Mouse (Mus musculus) intestine, embryonic 14.5 days (tissue): Measurements from ENCODE around the gene Hdac9. TPM values are rescaled to one million over a fixed set of nuclear protein-coding genes. Genes with fewer than 3 reads are reported as not detected.

Experiments used
- ATAC-seq: fragments of 200-750 bp; cut with Nextera tagmentation; replicated peaks from 2 replicates; pipeline ENCODE4 v1.8.0; 2017; ENCODE audit warnings: low read depth, moderate number of reproducible peaks, moderate TSS enrichment, moderate library complexity; ENCODE audit not compliant: low FRiP score, low TSS enrichment
- DNase-seq: peaks from one replicate; pipeline ENCODE4 v3.0.0-alpha.2; 2018; ENCODE audit warnings: low spot score
- H3K27ac ChIP-seq: fragments of 300-500 bp; sonication (generic); 2 replicates; pipeline ENCODE4 v1.5.1; 2014; ENCODE audit warnings: low read depth, mild to moderate bottlenecking, control low read depth
- H3K27me3 ChIP-seq: fragments of 300-500 bp; sonication (generic); replicated peaks from 2 replicates; pipeline ENCODE4 v1.6.1; 2014; ENCODE audit warnings: low read length, control low read depth; ENCODE audit not compliant: control insufficient read depth, insufficient read depth
- H3K36me3 ChIP-seq: fragments of 300-500 bp; sonication (generic); 2 replicates; pipeline ENCODE4 v1.6.1; 2014; ENCODE audit warnings: low read length, control low read depth; ENCODE audit not compliant: control insufficient read depth, insufficient read depth
- H3K4me1 ChIP-seq: fragments of 300-500 bp; sonication (generic); replicated peaks from 2 replicates; pipeline ENCODE4 v1.6.1; 2014; ENCODE audit warnings: low read length, control low read depth, mixed read lengths; ENCODE audit not compliant: control insufficient read depth, insufficient read depth
- H3K4me2 ChIP-seq: fragments of 300-500 bp; sonication (generic); 2 replicates; pipeline ENCODE4 v1.6.1; 2014; ENCODE audit warnings: low read length
- H3K4me3 ChIP-seq: fragments of 300-500 bp; sonication (generic); 2 replicates; pipeline ENCODE4 v1.5.1; 2014; ENCODE audit warnings: low read depth, low read length, control low read depth, mixed read lengths
- H3K9ac ChIP-seq: fragments of 300-500 bp; sonication (generic); 2 replicates; pipeline ENCODE4 v1.6.1; 2014; ENCODE audit warnings: mild to moderate bottlenecking, low read length
- H3K9me3 ChIP-seq: fragments of 300-500 bp; sonication (generic); 2 replicates; pipeline ENCODE4 v1.6.1; 2016; ENCODE audit warnings: low read length, control low read depth; ENCODE audit not compliant: control insufficient read depth
- WGBS: fragments of 180-500 bp; shearing (Covaris S2); extraction: QIAGEN DNeasy Blood & Tissue Kit; methylation state at CpG from one replicate; pipeline ENCODE4 v1.1.7; 2014; 5-methylcytosine and 5-hydroxymethylcytosine counted together
- polyA plus RNA-seq: library from polyadenylated mRNA; unstranded; fragments of >200 nt; fragmentation: Nextera tagmentation; extraction: Ambion mirVana; gene quantifications from 2 replicates; pipeline ENCODE4 v1.2.1, GENCODE M21; 2014

The Hdac9 gene
- polyA plus RNA-seq, 1 experiment from 2014 or later: 4.7 TPM

DNA sequence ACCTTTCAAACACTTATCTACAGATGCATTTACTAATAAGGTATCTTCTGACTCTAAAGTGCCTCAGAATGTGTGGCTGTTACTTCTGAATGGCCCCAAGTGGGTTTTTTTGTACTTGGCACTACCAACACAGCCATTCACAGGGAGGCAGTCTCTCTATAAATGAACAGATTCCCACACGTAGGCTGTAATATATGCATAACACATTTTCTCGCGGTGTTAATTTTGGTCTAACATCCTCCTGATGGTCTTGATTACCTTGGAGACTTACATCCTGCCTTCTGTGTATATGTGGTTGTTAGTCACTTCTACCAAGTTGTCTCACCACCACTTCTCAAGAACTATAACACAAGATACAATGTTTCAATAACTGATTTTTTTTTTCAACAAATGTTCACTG lies 419.2 kb downstream of the Hdac9 start:
- Histone ChIP-seq H3K27me3 (no peaks in the 10 kb centered on the region), H3K36me3 (no peaks in the 10 kb centered on the region), H3K9ac (no peak overlapping the region), H3K4me1 (peaks cover 4% of the 10 kb centered on the region; the same call in 1 of the 2 replicates), H3K27ac (no peak overlapping the region), H3K4me3 (no peak overlapping the region), H3K4me2 (no peak overlapping the region), H3K9me3 (no peaks in the 10 kb centered on the region)
- DNase-seq: no peak
- 93% methylated on average over 3 of the region's 3 CpGs for WGBS
- ATAC-seq: no peak

DNA sequence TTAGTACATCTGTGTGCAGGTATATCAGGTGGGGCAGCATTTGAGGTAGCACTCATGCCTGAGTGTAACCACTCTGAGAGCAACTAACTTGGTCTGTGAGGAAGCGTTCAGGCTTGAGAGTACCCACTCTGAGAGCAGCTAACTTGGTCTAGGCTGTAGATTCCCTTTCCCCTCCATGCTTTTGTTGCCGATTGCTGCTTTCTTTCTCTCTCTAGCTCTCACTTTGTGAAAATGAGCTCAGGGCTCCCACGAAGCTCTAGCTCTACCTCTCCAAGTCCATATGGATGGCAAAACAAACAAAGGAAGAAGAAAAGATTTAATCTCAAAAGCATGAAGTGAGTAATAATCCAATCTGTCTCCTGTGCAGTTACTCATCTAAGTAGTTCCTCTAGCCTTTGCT lies 421.0 kb downstream of the Hdac9 start:
- ATAC-seq: no peak
- H3K4me3 ChIP-seq: peak overlapping the region; percentile 3; the same call in 1 of the 2 replicates
- no peak overlapping the region for H3K9ac ChIP-seq
- no peak overlapping the region for H3K27ac ChIP-seq
- 47% methylated on average over 3 of the region's 3 CpGs for WGBS
- H3K4me2 ChIP-seq: peak overlapping the region; percentile 7; the same call in 1 of the 2 replicates
- DNase-seq: no peak
- H3K36me3 ChIP-seq: no peaks in the 10 kb centered on the region
- no peaks in the 10 kb centered on the region for H3K27me3 ChIP-seq
- peaks cover 4% of the 10 kb centered on the region; the same call in 1 of the 2 replicates for H3K4me1 ChIP-seq
- H3K9me3 ChIP-seq: no peaks in the 10 kb centered on the region

DNA sequence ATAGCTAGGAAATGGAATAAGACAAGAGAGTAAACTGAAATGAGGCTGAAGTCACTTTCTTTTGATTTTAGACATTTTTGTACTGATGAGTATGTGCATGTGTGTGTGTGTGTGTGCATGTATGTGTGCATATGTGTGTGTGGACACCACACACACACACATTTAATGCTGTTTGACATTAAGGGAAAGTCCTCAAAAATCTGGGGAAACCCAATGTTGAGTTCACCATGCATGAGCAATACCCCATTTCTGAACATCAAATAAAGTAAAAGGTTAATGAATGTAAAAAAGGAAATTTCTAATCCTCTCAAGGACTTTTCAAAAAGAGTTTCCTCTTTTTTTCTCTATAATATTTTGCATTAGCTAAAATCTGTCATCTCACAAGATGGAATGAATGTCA lies 427.3 kb downstream of the Hdac9 start:
- Histone ChIP-seq H3K4me2 (no peak overlapping the region), H3K4me3 (no peak overlapping the region), H3K9ac (no peak overlapping the region), H3K9me3 (no peaks in the 10 kb centered on the region), H3K36me3 (no peaks in the 10 kb centered on the region), H3K27ac (no peak overlapping the region), H3K4me1 (no peaks in the 10 kb centered on the region), H3K27me3 (no peaks in the 10 kb centered on the region)
- DNase-seq (no peak), ATAC-seq (no peak)

DNA sequence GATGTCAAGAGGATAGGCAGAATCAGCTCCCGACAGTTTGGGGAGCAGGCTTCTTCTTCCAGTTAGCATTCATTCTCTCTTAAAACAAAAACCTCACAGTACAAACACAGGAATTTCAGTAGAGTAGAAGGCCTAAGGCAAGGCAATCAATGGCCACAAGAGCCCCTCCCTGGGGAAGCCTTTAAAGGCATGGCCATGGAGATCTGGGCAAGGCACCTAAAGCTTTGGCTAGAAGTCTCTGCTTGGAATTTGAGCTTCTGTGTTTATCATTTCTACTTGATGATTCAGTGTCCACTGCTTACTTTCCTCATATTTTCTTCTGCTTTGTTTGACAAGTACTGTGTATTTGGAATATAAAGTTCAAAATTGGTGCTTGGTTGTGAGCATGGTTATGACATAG lies 429.2 kb downstream of the Hdac9 start:
- Histone ChIP-seq H3K36me3 (no peaks in the 10 kb centered on the region), H3K9ac (no peak overlapping the region), H3K9me3 (no peaks in the 10 kb centered on the region), H3K4me2 (no peak overlapping the region), H3K27me3 (no peaks in the 10 kb centered on the region), H3K4me3 (no peak overlapping the region), H3K4me1 (no peaks in the 10 kb centered on the region), H3K27ac (no peak overlapping the region)
- WGBS: 68% methylated on average over 1 of the region's 1 CpGs
- no peak for DNase-seq
- ATAC-seq: no peak

DNA sequence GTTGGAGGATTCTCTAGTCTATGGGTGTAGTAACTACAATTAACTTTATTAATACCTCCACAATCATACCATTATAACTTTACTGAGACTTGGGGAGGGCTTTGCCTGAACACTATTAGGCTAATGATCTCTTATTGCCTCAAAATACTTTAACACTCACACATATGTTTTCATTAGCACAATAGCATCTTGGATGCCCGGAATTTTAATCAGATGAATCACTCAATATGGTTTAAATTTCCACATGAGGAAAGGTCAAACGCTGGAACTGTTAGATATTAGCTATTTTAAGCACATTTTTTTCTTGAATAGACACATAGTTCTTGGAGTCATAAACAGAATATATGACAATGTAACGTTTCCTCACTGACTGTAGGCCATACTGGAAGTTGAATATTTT lies 429.9 kb downstream of the Hdac9 start:
- 66% methylated on average over 3 of the region's 3 CpGs for WGBS
- Histone ChIP-seq H3K36me3 (no peaks in the 10 kb centered on the region), H3K4me2 (no peak overlapping the region), H3K9ac (no peak overlapping the region), H3K27ac (no peak overlapping the region), H3K27me3 (no peaks in the 10 kb centered on the region), H3K4me1 (no peaks in the 10 kb centered on the region), H3K4me3 (no peak overlapping the region), H3K9me3 (no peaks in the 10 kb centered on the region)
- no peak for DNase-seq
- no peak for ATAC-seq

DNA sequence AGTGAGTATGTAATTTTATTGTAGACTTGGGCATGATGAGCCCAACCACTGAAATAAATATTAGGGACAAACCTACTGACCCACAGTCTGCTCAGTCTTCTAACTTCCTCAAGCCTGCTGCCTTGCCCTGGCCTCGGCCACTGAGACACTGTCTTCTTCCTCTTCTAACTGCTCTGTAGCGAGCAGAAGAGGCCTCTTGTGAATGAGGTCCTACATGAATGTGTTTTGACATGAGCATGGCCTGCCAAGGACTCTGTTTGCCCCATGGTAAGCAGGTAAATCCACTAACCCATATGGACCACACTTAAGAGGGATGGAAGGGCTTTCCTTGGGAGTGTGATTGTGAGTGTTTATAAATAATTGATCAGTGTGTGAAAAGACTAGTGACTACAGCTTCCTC lies 430.9 kb downstream of the Hdac9 start:
- Histone ChIP-seq H3K27me3 (no peaks in the 10 kb centered on the region), H3K27ac (no peak overlapping the region), H3K4me2 (no peak overlapping the region), H3K9me3 (no peaks in the 10 kb centered on the region), H3K9ac (no peak overlapping the region), H3K4me3 (no peak overlapping the region), H3K36me3 (no peaks in the 10 kb centered on the region), H3K4me1 (no peaks in the 10 kb centered on the region)
- ATAC-seq: no peak
- 77% methylated on average over 2 of the region's 2 CpGs for WGBS
- DNase-seq: no peak

DNA sequence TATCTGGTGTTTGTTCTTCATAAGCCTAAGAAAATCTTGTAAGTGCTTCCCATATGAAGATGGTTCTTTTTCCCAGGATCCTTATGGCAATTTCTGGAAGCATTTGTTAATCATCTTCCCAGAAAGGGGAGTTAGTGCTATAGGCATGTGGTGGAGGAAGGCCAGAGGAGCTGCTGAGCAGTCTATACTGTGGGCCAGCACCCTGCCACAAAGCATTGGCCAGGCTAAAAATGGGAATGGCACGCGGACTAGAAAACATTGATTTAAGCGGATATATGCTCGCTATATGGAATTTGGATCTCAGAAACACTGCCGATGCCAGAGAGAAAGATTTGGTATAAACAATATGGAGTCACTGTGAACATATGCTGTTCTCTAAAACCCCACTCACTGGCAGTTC lies 435.2 kb downstream of the Hdac9 start:
- Histone ChIP-seq H3K9me3 (no peaks in the 10 kb centered on the region), H3K4me2 (no peak overlapping the region), H3K36me3 (no peaks in the 10 kb centered on the region), H3K9ac (no peak overlapping the region), H3K4me3 (no peak overlapping the region), H3K27ac (no peak overlapping the region), H3K4me1 (no peaks in the 10 kb centered on the region), H3K27me3 (no peaks in the 10 kb centered on the region)
- WGBS: 90% methylated on average over 5 of the region's 5 CpGs
- no peak for DNase-seq
- ATAC-seq: no peak

DNA sequence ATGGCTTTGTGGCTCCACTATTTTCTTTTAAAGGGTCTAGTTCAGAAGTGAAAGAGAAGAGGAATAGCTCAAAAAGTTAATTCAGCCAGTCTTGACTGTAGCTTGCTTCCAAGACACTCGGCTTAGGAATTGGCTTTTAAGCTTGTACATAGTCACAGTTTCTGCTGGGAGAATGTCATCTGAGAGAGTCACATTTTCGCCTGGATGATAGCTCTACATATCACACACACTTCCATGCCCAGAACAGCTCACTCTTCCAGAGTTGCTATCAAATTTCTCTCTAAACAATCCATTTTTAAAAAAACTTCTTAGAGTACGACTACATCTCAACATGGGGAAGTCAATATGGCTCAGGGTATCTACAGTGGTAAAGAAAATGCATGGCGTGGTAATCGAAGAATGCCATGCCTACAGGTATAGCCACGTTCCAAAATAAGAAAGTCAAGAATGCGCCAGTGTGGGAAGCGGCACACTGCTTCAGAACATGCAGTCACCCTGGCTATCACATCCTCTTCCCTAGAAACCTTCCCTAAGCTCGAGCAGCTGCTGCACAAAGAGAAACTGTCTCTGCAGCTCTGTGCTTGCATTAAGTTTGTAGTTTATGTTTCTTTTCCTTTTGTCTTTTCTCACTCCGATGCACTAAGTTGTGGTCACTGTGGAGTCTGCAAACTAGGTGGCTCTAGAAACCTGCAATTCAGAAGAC lies 443.8 kb downstream of the Hdac9 start:
- ATAC-seq (no peak), DNase-seq (no peak)
- WGBS: 79% methylated on average over 10 of the region's 10 CpGs
- Histone ChIP-seq H3K27me3 (no peaks in the 10 kb centered on the region), H3K9me3 (no peaks in the 10 kb centered on the region), H3K9ac (no peak overlapping the region), H3K27ac (no peak overlapping the region), H3K36me3 (no peaks in the 10 kb centered on the region), H3K4me1 (no peaks in the 10 kb centered on the region), H3K4me2 (no peak overlapping the region), H3K4me3 (no peak overlapping the region)

DNA sequence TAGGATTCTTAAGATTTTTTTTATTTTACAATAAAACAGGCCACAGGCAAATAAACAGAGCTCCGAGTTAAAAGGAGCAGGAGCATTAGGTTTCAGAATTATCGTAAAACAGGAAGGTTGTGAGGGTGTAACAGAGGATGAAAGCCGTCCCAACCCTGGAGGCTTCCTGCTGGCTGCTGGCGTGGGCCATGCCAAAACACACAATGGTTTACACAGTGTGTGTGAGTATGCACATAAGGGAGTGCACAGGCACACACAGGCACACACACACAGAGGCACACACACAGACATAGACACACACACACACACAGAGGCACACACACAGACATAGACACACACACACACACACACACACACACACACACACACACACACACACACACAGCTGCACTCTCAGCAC lies 444.4 kb downstream of the Hdac9 start:
- Histone ChIP-seq H3K36me3 (no peaks in the 10 kb centered on the region), H3K4me3 (no peak overlapping the region), H3K4me2 (no peak overlapping the region), H3K9ac (no peak overlapping the region), H3K9me3 (no peaks in the 10 kb centered on the region), H3K27me3 (no peaks in the 10 kb centered on the region), H3K4me1 (no peaks in the 10 kb centered on the region), H3K27ac (no peak overlapping the region)
- DNase-seq (no peak), ATAC-seq (no peak)
- WGBS: 48% methylated on average over 4 of the region's 4 CpGs
